Mouse (Mus musculus): ENCODE data around the gene Ap1s1. TPM values are rescaled to one million over a fixed set of nuclear protein-coding genes. Genes with fewer than 3 reads are reported as not detected.

The Ap1s1 gene
- polyA plus RNA-seq, 1 experiment from 2014 or later = 109 TPM

DNA sequence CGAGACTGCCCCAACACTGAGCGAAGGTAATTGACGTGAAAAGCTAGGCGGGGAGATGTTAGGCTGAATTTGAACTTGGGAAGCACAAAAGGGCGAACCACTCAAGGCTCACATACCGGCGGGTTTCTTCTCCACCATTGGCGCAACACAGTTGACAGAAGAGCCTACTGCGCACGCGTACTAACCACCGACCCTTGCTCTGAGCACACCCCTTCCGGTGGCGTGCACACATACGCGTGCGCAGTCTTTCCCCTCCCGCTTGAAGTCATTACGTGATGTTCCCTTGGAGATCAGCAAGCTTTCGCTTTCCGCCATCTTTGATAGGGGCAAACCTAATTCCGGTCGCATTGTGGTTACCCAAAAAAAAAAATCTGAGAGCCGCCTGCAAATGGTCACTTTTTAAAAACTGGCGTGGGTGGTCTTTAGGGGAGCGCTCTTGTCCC is 59.2 kb downstream of the Ap1s1 start, which contains the start of gene Plod3:
Gene Plod3 (plus strand): TSS at position 325 of the 443 bp plus-strand sequence.
- Histone ChIP-seq H3K4me2 (peak within 1 kb of the TSS; percentile 98), H3K27ac (peak within 1 kb of the TSS; percentile 94), H3K36me3 (peaks cover 34% of the 10 kb centered on the region), H3K9me3 (replicated peaks) (no peaks in the 10 kb centered on the region), H3K4me3 (replicated peaks) (peak within 1 kb of the TSS; percentile 92), H3K27me3 (no peaks in the 10 kb centered on the region), H3K4me1 (replicated peaks) (peaks cover 23% of the 10 kb centered on the region), H3K9ac (peak within 1 kb of the TSS; percentile 96)
- peak; percentile 95 for DNase-seq
- under 1% methylated on average over 26 of the region's 26 CpGs for WGBS (ENCODE audit: insufficient replicate concordance)
- ATAC-seq (ENCODE audit: low read depth) = peak; percentile 92

MicroRNAs within 50 kb of the gene (microRNA counts, 519-probe panel; counts per million panel counts)
- microRNA mmu-miR-702 = 114 counts per million

Small RNA genes lying within 50 kb of the gene (microRNA-seq; reads per million reads assigned to microRNA genes)
- gene Mir702 = 35.2 reads per million, percentile 40 among the genes with 10 or more reads in this experiment

Other genes with a start within 250 kb of the Ap1s1 start
- 1.3 and 1.8 TPM in 2 replicates for gene Col26a1, start 162.9 kb downstream of the Ap1s1 start, polyA plus RNA-seq (2015; fragmentation: Nextera tagmentation; extraction: Ambion mirVana)
- 13.3 and 13.7 TPM in 2 replicates for gene Ift22, start 138.0 kb downstream of the Ap1s1 start, polyA plus RNA-seq (2015; fragmentation: Nextera tagmentation; extraction: Ambion mirVana)
- gene Fis1, start 92.9 kb downstream of the Ap1s1 start, polyA plus RNA-seq (2015; fragmentation: Nextera tagmentation; extraction: Ambion mirVana) = 190 and 196 TPM in 2 replicates
- gene Cldn15, start 79.5 kb downstream of the Ap1s1 start, polyA plus RNA-seq (2015; fragmentation: Nextera tagmentation; extraction: Ambion mirVana) = 2.3 and 3.0 TPM in 2 replicates
- 12.8 and 13.7 TPM in 2 replicates for gene Plod3, start 59.1 kb downstream of the Ap1s1 start, polyA plus RNA-seq (2015; fragmentation: Nextera tagmentation; extraction: Ambion mirVana)
- 57.8 and 61.7 TPM in 2 replicates for gene Znhit1, start 58.1 kb downstream of the Ap1s1 start, polyA plus RNA-seq (2015; fragmentation: Nextera tagmentation; extraction: Ambion mirVana)
- not detected in 2 replicates for gene Vgf, start 19.7 kb downstream of the Ap1s1 start, polyA plus RNA-seq (2015; fragmentation: Nextera tagmentation; extraction: Ambion mirVana)
- gene Serpine1, start 26.1 kb upstream of the Ap1s1 start, polyA plus RNA-seq (2015; fragmentation: Nextera tagmentation; extraction: Ambion mirVana) = 0.05 TPM in 1 of 2 replicates, not detected in the other
- 8.4 and 9.9 TPM in 2 replicates for gene Trim56, start 70.1 kb upstream of the Ap1s1 start, polyA plus RNA-seq (2015; fragmentation: Nextera tagmentation; extraction: Ambion mirVana)
- gene Muc3, start 103.2 kb upstream of the Ap1s1 start, polyA plus RNA-seq (2015; fragmentation: Nextera tagmentation; extraction: Ambion mirVana) = not detected in 2 replicates
- gene Muc3a, start 166.3 kb upstream of the Ap1s1 start, polyA plus RNA-seq (2015; fragmentation: Nextera tagmentation; extraction: Ambion mirVana) = 0.05 TPM in 1 of 2 replicates, not detected in the other
- gene Ache, start 241.4 kb upstream of the Ap1s1 start, polyA plus RNA-seq (2015; fragmentation: Nextera tagmentation; extraction: Ambion mirVana) = 15.9 and 16.6 TPM in 2 replicates
- gene Ufsp1, start 248.5 kb upstream of the Ap1s1 start, polyA plus RNA-seq (2015; fragmentation: Nextera tagmentation; extraction: Ambion mirVana) = 8.4 TPM in 2 replicates

Data from liver, embryonic 13.5 days (tissue).